ENCODE assay signal across 9 mouse cellular contexts in the genomic region with DNA sequence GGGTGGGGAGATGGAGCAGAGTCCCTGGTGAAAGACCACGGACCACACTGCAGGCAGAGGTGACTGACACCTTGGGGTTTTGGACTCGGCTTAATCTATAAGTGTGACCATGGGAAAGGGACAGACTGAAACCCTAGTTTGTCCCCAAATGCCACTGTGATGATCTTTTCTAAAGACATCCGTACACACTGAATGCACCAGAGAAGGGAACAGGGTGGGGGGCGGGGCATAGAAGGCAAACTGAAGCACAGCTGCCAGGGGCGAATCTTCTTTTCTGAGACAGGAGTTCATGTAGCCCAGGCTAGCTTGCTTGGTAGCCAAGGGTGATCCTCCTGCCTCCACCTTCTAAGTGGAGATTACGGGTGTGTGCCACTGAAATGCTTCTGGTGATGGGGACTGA. TPM values are rescaled to one million over a fixed set of nuclear protein-coding genes. Genes with fewer than 3 reads are reported as not detected.
A peak's percentile ranks its signal among the peaks of the same experiment; 100 is the strongest.
DNase-seq lines count a peak whose midpoint lies in the region; ATAC-seq and TF ChIP-seq lines count a peak whose summit lies in the region.
"Had no signal": no experiment of that assay in that cellular context is flagged by ENCODE, and none has a peak within 500 bp of the region (broad histone marks: within the 10 kb centered on the region; RNA-seq: fewer than 3 reads in every experiment).

No protein-coding gene starts in this region.

- no peak for TF ChIP-seq CTCF in cortical plate, adult 2 months (IDR thresholded peaks at IDR 0.05; ENCODE audit: extremely low read depth, insufficient read depth, low read length)

- no peak overlapping the region for H3K4me3 ChIP-seq in hindbrain, embryonic 10.5 days
- H3K4me3 ChIP-seq in hindbrain, embryonic 11.5 days (ENCODE audit: low read depth, low read length): no peak overlapping the region
- H3K4me3 ChIP-seq in cortical plate, adult 2 months (ENCODE audit: insufficient read depth, low read length): no peak overlapping the region
- 0 out of 2 replicates have a peak overlapping the region, but pooled peaks have one; percentile 6 for H3K4me3 ChIP-seq in liver, embryonic 11.5 days (ENCODE audit: low read depth, low read length)

- no peak for TF ChIP-seq POLR2A in cortical plate, adult 2 months (IDR thresholded peaks at IDR 0.05; ENCODE audit: extremely low read depth, insufficient read depth, low read length)

- H3K27me3 ChIP-seq in hindbrain, embryonic 10.5 days (ENCODE audit: insufficient read depth, poor library complexity, severe bottlenecking): no peaks in the 10 kb centered on the region
- no peaks in the 10 kb centered on the region for H3K27me3 ChIP-seq in hindbrain, embryonic 11.5 days (ENCODE audit: control insufficient read depth, insufficient read depth, low read length)
- no peaks in the 10 kb centered on the region for H3K27me3 ChIP-seq in liver, embryonic 11.5 days (replicated peaks; ENCODE audit: control insufficient read depth, insufficient read depth, low read length)

- 70% methylated on average over 6 of the region's 6 CpGs for WGBS in hindbrain, embryonic 10.5 days
- 76% methylated on average over 6 of the region's 6 CpGs for WGBS in hindbrain, embryonic 11.5 days
- 43% methylated on average over 6 of the region's 6 CpGs for WGBS in liver, embryonic 11.5 days

- no peak overlapping the region for H3K9ac ChIP-seq in hindbrain, embryonic 11.5 days (ENCODE audit: low read depth, low read length)
- H3K9ac ChIP-seq in liver, embryonic 11.5 days (ENCODE audit: low read depth, low read length): no peak overlapping the region

- H3K27ac ChIP-seq in hindbrain, embryonic 10.5 days: peak overlapping the region; percentile 67
- H3K27ac ChIP-seq in hindbrain, embryonic 11.5 days (ENCODE audit: low read depth, low read length): no peak overlapping the region
- peak overlapping the region; percentile 42; the same call in 1 of the 2 replicates for H3K27ac ChIP-seq in cortical plate, adult 2 months (ENCODE audit: insufficient read depth, low read length)
- no peak overlapping the region for H3K27ac ChIP-seq in liver, embryonic 11.5 days (ENCODE audit: low read depth, low read length)

- peaks cover 31% of the 10 kb centered on the region for H3K4me1 ChIP-seq in hindbrain, embryonic 10.5 days (replicated peaks)
- H3K4me1 ChIP-seq in hindbrain, embryonic 11.5 days (replicated peaks; ENCODE audit: control insufficient read depth, insufficient read depth, low read length): no peaks in the 10 kb centered on the region
- H3K4me1 ChIP-seq in cortical plate, adult 2 months (ENCODE audit: control insufficient read depth, insufficient read depth, low read length): no peaks in the 10 kb centered on the region
- peaks cover 10% of the 10 kb centered on the region for H3K4me1 ChIP-seq in liver, embryonic 11.5 days (replicated peaks; ENCODE audit: control insufficient read depth, insufficient read depth, low read length)

- no peak for ATAC-seq in hindbrain, embryonic 11.5 days (ENCODE audit: low FRiP score)
- no peak for ATAC-seq in liver, embryonic 11.5 days (replicated peaks; ENCODE audit: low FRiP score)
- no peak for ATAC-seq in monocyte, adult 5-6 weeks (replicated peaks; ENCODE audit: insufficient number of reproducible peaks, low FRiP score, low TSS enrichment, poor library complexity, severe bottlenecking)

- peaks cover 54% of the 10 kb centered on the region for H3K36me3 ChIP-seq in hindbrain, embryonic 10.5 days
- H3K36me3 ChIP-seq in hindbrain, embryonic 11.5 days (ENCODE audit: control insufficient read depth, insufficient read depth, low read length): no peaks in the 10 kb centered on the region
- H3K36me3 ChIP-seq in liver, embryonic 11.5 days (ENCODE audit: control insufficient read depth, insufficient read depth, low read length): peaks cover 6% of the 10 kb centered on the region; the same call in 1 of the 2 replicates

- no peak for DNase-seq in hindbrain, embryonic 10.5 days (ENCODE audit: low spot score)
- no peak for DNase-seq in hindbrain, embryonic 11.5 days (ENCODE audit: low spot score)
- peak; percentile 56 for DNase-seq in CD4-positive, CD25-positive, alpha-beta regulatory T cell, adult 2 months (ENCODE audit: low read depth, low spot score)
- DNase-seq in liver, embryonic 11.5 days (ENCODE audit: low spot score): no peak
- DNase-seq in urinary bladder, postnatal 36 days (ENCODE audit: low spot score in 2 of 2): no peak
- no peak for DNase-seq in layer of hippocampus, adult 9-11 months

- H3K4me2 ChIP-seq in hindbrain, embryonic 11.5 days (replicated peaks; ENCODE audit: low read depth, low read length): no peak overlapping the region
- peak overlapping the region; percentile 47 for H3K4me2 ChIP-seq in liver, embryonic 11.5 days
- H3K4me2 ChIP-seq: midbrain, embryonic 11.5 days had no signal

- H3K9me3 ChIP-seq in hindbrain, embryonic 10.5 days: no peaks in the 10 kb centered on the region
- no peaks in the 10 kb centered on the region for H3K9me3 ChIP-seq in hindbrain, embryonic 11.5 days (ENCODE audit: control insufficient read depth, low read length)
- no peaks in the 10 kb centered on the region for H3K9me3 ChIP-seq in liver, embryonic 11.5 days (ENCODE audit: control insufficient read depth, low read length)

RNA-seq across cellular contexts. Expression of a gene that starts 39.0 kb away (rescaled TPM):
- polyA plus RNA-seq in hindbrain, embryonic 10.5 days (2016; fragmentation: Nextera tagmentation; extraction: Ambion mirVana): 4.3 and 5.7 TPM in 2 replicates
- 6.8 and 7.7 TPM in 2 replicates for polyA plus RNA-seq in hindbrain, embryonic 11.5 days (2014; fragmentation: Nextera tagmentation; extraction: Ambion mirVana)
- polyA plus RNA-seq in cortical plate, adult 2 months (2012; rRNA removed): 15.4 and 17.1 TPM in 2 replicates
- polyA plus RNA-seq in liver, embryonic 11.5 days (2014; fragmentation: Nextera tagmentation; extraction: Ambion mirVana): 44.1 and 47.1 TPM in 2 replicates
- total RNA-seq in monocyte, adult 5-6 weeks (2017): 23.7 to 36.3 TPM (median 30.3 TPM) in 3 replicates

Comparison
In these comparisons a context has a peak if more than half of its experiments do, and no peak if none do; other contexts are left out.
1. H3K27ac ChIP-seq: peak in hindbrain, embryonic 10.5 days (single experiment) and cortical plate, adult 2 months (single experiment); none in hindbrain, embryonic 11.5 days (single experiment) and liver, embryonic 11.5 days (single experiment).